Mouse (Mus musculus): ENCODE measurements around the gene Kctd17. TPM values are rescaled to one million over a fixed set of nuclear protein-coding genes. Genes with fewer than 3 reads are reported as not detected.
A peak's percentile ranks its signal among the peaks of the same experiment; 100 is the strongest.

Gene Kctd17
- polyA plus RNA-seq, 1 experiment from 2014 or later, result 4.9 TPM

DNA sequence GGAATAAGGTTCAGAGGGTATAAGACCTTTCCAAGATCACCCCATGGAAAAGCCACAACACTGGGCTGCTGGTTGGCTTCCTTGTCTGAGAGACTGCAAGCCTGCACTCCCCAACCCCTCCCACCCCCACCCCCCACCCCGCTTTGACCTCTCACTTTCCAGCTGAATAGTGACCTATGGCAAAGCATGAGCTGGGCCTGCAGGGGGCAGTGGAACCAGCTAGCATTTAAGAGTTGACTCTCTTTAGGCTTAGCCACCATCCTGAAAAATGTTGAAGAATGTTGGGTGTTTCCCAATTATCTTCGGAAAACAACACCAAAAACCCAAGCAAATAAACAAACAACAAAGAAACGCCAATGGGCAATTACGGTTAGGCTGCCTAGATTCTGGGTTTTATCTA, 3.1 kb upstream of the Kctd17 start:
- Histone ChIP-seq H3K9ac (ENCODE audit: low read depth, low read length) (no peak overlapping the region), H3K4me3 (ENCODE audit: low read depth, low read length) (no peak overlapping the region), H3K27me3 (ENCODE audit: control insufficient read depth, insufficient read depth, low read depth, low read length) (peaks cover 61% of the 10 kb centered on the region), H3K4me2 (ENCODE audit: low read depth, low read length) (no peak overlapping the region), H3K36me3 (ENCODE audit: control insufficient read depth, insufficient read depth) (no peaks in the 10 kb centered on the region), H3K4me1 (ENCODE audit: control insufficient read depth, low read depth, low read length) (peaks cover 5% of the 10 kb centered on the region), H3K27ac (ENCODE audit: low read length) (no peak overlapping the region), H3K9me3 (replicated peaks; ENCODE audit: control insufficient read depth, low read length) (no peaks in the 10 kb centered on the region)
- no peak for ATAC-seq (ENCODE audit: low read depth)
- 48% methylated on average over 4 of the region's 4 CpGs for WGBS (ENCODE audit: insufficient replicate concordance)

DNA sequence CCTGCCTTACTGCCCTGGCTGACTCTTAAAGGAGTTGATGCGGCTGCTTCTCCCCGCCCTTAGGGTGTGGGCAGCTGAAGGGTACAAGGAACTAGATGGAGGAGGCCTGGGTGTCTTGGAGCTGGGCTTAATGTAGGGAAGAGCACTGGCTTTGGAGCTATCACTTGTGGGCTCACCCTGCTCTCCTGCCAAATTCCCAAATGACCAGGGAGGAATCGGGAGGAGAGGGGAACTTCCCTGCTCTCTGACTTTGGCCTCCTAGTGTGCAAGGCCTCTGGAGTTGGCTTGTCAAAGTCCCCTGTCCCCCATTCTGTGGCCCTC, 735 bp downstream of the Kctd17 start:
- H3K9ac ChIP-seq (ENCODE audit: low read depth, low read length), result peak overlapping the region; percentile 8; the same call in 1 of the 2 replicates
- WGBS (ENCODE audit: insufficient replicate concordance), result 28% methylated on average over 3 of the region's 3 CpGs
- H3K27me3 ChIP-seq (ENCODE audit: control insufficient read depth, insufficient read depth, low read depth, low read length), result peaks cover 49% of the 10 kb centered on the region
- H3K4me3 ChIP-seq (ENCODE audit: low read depth, low read length), result peak overlapping the region; percentile 57
- no peak overlapping the region for H3K27ac ChIP-seq (ENCODE audit: low read length)
- ATAC-seq (ENCODE audit: low read depth), result no peak
- H3K4me1 ChIP-seq (ENCODE audit: control insufficient read depth, low read depth, low read length), result no peaks in the 10 kb centered on the region; the same call in none of the 2 replicates
- H3K4me2 ChIP-seq (ENCODE audit: low read depth, low read length), result peak overlapping the region; percentile 47; the same call in 1 of the 2 replicates
- H3K9me3 ChIP-seq (replicated peaks; ENCODE audit: control insufficient read depth, low read length), result no peaks in the 10 kb centered on the region
- no peaks in the 10 kb centered on the region for H3K36me3 ChIP-seq (ENCODE audit: control insufficient read depth, insufficient read depth)

DNA sequence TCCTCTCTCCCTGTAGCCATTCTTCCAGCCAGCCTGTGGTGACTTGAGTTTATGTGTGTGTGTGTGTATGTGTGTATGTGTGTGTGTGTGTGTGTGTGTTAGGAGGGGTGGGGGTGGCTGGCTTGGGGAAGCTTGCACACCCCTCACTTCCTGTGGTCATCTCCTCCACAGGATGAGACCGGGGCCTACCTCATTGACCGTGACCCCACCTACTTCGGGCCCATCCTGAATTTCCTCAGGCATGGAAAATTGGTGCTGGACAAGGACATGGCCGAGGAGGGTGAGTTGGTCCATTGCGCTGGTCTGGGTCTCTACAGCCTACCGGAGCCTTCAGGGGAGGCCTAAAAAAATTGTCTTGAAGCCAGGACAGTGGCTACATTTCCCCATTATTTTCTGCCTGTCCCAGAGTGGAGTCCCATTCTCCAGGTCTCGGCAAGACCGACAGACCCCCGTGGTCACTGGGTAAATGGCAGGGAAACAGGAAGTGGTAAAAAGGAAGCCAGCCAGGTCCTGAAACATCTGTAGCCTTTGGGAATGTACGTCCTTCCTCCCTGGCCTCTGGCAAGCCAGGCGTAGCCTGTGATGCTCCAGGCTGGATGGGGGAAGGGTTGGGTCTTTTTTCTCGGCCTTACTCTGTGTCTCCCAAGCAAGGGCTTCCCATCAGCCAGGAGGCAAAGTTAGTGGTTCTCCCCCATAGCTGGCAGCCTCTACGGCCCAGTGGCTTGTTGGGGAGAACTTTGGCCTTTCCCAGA, 1.7 kb downstream of the Kctd17 start:
- no peaks in the 10 kb centered on the region; the same call in 1 of the 2 replicates for H3K4me1 ChIP-seq (ENCODE audit: control insufficient read depth, low read depth, low read length)
- H3K9ac ChIP-seq (ENCODE audit: low read depth, low read length), result no peak overlapping the region
- H3K4me2 ChIP-seq (ENCODE audit: low read depth, low read length), result no peak overlapping the region
- no peaks in the 10 kb centered on the region for H3K9me3 ChIP-seq (replicated peaks; ENCODE audit: control insufficient read depth, low read length)
- H3K36me3 ChIP-seq (ENCODE audit: control insufficient read depth, insufficient read depth), result no peaks in the 10 kb centered on the region
- 49% methylated on average over 13 of the region's 13 CpGs for WGBS (ENCODE audit: insufficient replicate concordance)
- 0 out of 2 replicates have a peak overlapping the region, but pooled peaks have one; percentile 8 for H3K27ac ChIP-seq (ENCODE audit: low read length)
- no peak for ATAC-seq (ENCODE audit: low read depth)
- H3K27me3 ChIP-seq (ENCODE audit: control insufficient read depth, insufficient read depth, low read depth, low read length), result peaks cover 39% of the 10 kb centered on the region
- no peak overlapping the region for H3K4me3 ChIP-seq (ENCODE audit: low read depth, low read length)

GRCm38 (mm10) chr15:78430874-78431273, 2.5 kb downstream of the Kctd17 start:
- no peaks in the 10 kb centered on the region for H3K9me3 ChIP-seq (replicated peaks; ENCODE audit: control insufficient read depth, low read length)
- no peak for ATAC-seq (ENCODE audit: low read depth)
- H3K27me3 ChIP-seq (ENCODE audit: control insufficient read depth, insufficient read depth, low read depth, low read length), result peaks cover 35% of the 10 kb centered on the region
- no peak overlapping the region for H3K4me2 ChIP-seq (ENCODE audit: low read depth, low read length)
- no peak overlapping the region for H3K9ac ChIP-seq (ENCODE audit: low read depth, low read length)
- WGBS (ENCODE audit: insufficient replicate concordance), result 72% methylated on average over 10 of the region's 10 CpGs
- no peaks in the 10 kb centered on the region for H3K36me3 ChIP-seq (ENCODE audit: control insufficient read depth, insufficient read depth)
- no peaks in the 10 kb centered on the region; the same call in 1 of the 2 replicates for H3K4me1 ChIP-seq (ENCODE audit: control insufficient read depth, low read depth, low read length)
- H3K4me3 ChIP-seq (ENCODE audit: low read depth, low read length), result no peak overlapping the region
- no peak overlapping the region for H3K27ac ChIP-seq (ENCODE audit: low read length)

DNA sequence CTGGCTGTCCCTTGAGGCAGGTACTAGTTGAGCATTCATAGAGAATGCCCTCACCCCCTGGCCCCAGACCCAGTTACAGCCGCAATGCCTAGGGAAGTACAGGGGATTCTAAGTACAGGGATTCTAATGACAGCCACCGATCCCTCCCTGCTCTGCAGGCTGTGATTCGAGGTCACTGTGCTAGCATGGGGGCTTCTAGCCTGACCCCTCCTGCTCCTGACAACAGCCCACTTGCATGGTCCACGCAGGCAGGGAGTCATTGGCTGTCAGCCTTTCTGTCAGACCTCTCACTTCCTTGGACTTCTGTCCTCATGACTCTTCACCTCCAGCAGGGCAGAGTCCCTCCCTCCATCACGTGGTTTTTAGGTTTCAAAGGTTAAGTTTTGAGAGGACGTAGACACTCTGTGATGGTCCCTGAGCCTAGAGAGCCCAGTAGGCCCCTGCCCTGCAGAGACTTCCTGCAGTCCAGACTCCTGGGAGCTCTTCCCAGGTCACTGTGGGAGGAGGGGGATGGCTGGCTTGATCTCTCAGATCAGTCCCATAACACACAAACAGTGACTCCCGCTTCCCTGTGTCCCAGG, 3.3 kb downstream of the Kctd17 start:
- ATAC-seq (ENCODE audit: low read depth), result peak; percentile 60
- Histone ChIP-seq H3K4me2 (ENCODE audit: low read depth, low read length) (no peak overlapping the region), H3K4me3 (ENCODE audit: low read depth, low read length) (no peak overlapping the region), H3K9ac (ENCODE audit: low read depth, low read length) (no peak overlapping the region), H3K27ac (ENCODE audit: low read length) (peak overlapping the region; percentile 42), H3K27me3 (ENCODE audit: control insufficient read depth, insufficient read depth, low read depth, low read length) (peaks cover 39% of the 10 kb centered on the region), H3K4me1 (ENCODE audit: control insufficient read depth, low read depth, low read length) (peaks cover 1% of the 10 kb centered on the region; the same call in 1 of the 2 replicates), H3K36me3 (ENCODE audit: control insufficient read depth, insufficient read depth) (no peaks in the 10 kb centered on the region), H3K9me3 (replicated peaks; ENCODE audit: control insufficient read depth, low read length) (no peaks in the 10 kb centered on the region)
- 50% methylated on average over 7 of the region's 7 CpGs for WGBS (ENCODE audit: insufficient replicate concordance)

GRCm38 (mm10) chr15:78434896-78435520, 6.6 kb downstream of the Kctd17 start:
- 24% methylated on average over 6 of the region's 6 CpGs for WGBS (ENCODE audit: insufficient replicate concordance)
- Histone ChIP-seq H3K9me3 (replicated peaks; ENCODE audit: control insufficient read depth, low read length) (no peaks in the 10 kb centered on the region), H3K36me3 (ENCODE audit: control insufficient read depth, insufficient read depth) (no peaks in the 10 kb centered on the region), H3K9ac (ENCODE audit: low read depth, low read length) (no peak overlapping the region), H3K4me1 (ENCODE audit: control insufficient read depth, low read depth, low read length) (peaks cover 5% of the 10 kb centered on the region; the same call in 1 of the 2 replicates), H3K4me2 (ENCODE audit: low read depth, low read length) (no peak overlapping the region), H3K27me3 (ENCODE audit: control insufficient read depth, insufficient read depth, low read depth, low read length) (peaks cover 21% of the 10 kb centered on the region), H3K27ac (ENCODE audit: low read length) (no peak overlapping the region), H3K4me3 (ENCODE audit: low read depth, low read length) (no peak overlapping the region)
- no peak for ATAC-seq (ENCODE audit: low read depth)

- Histone ChIP-seq H3K9ac (ENCODE audit: low read depth, low read length) (no peak overlapping the region), H3K4me2 (ENCODE audit: low read depth, low read length) (no peak overlapping the region), H3K4me1 (ENCODE audit: control insufficient read depth, low read depth, low read length) (peaks cover 5% of the 10 kb centered on the region; the same call in 1 of the 2 replicates), H3K36me3 (ENCODE audit: control insufficient read depth, insufficient read depth) (no peaks in the 10 kb centered on the region), H3K4me3 (ENCODE audit: low read depth, low read length) (no peak overlapping the region), H3K27me3 (ENCODE audit: control insufficient read depth, insufficient read depth, low read depth, low read length) (peaks cover 21% of the 10 kb centered on the region), H3K27ac (ENCODE audit: low read length) (no peak overlapping the region), H3K9me3 (replicated peaks; ENCODE audit: control insufficient read depth, low read length) (no peaks in the 10 kb centered on the region)
- 72% methylated on average over 11 of the region's 11 CpGs for WGBS (ENCODE audit: insufficient replicate concordance)
- no peak for ATAC-seq (ENCODE audit: low read depth)
These were observed 7.3 kb downstream of the Kctd17 start for GRCm38 (mm10) chr15:78435681-78436080.

- Histone ChIP-seq H3K36me3 (ENCODE audit: control insufficient read depth, insufficient read depth) (no peaks in the 10 kb centered on the region), H3K27ac (ENCODE audit: low read length) (no peak overlapping the region), H3K27me3 (ENCODE audit: control insufficient read depth, insufficient read depth, low read depth, low read length) (peaks cover 21% of the 10 kb centered on the region), H3K9ac (ENCODE audit: low read depth, low read length) (no peak overlapping the region), H3K9me3 (replicated peaks; ENCODE audit: control insufficient read depth, low read length) (no peaks in the 10 kb centered on the region), H3K4me3 (ENCODE audit: low read depth, low read length) (no peak overlapping the region), H3K4me2 (ENCODE audit: low read depth, low read length) (peak overlapping the region; percentile 29), H3K4me1 (ENCODE audit: control insufficient read depth, low read depth, low read length) (peaks cover 5% of the 10 kb centered on the region; the same call in 1 of the 2 replicates)
- ATAC-seq (ENCODE audit: low read depth), result peak; percentile 57
- WGBS (ENCODE audit: insufficient replicate concordance), result 20% methylated on average over 28 of the region's 32 CpGs
These were observed 8.2 kb downstream of the Kctd17 start for GRCm38 (mm10) chr15:78436380-78437192.
